Mouse (Mus musculus) myocyte (in vitro differentiated cells): ENCODE measurements around the gene Myo16.

ENCODE experiments used
- CEBPB ChIP-seq: IDR thresholded peaks from 2 replicates; pipeline ENCODE4 v1.6.1; 2011; ENCODE audit warnings: mild to moderate bottlenecking, moderate library complexity; ENCODE audit not compliant: poor library complexity, insufficient read depth, severe bottlenecking
- E2F4 ChIP-seq: IDR thresholded peaks from one replicate; pipeline ENCODE4 v1.6.1; 2011; ENCODE audit warnings: mild to moderate bottlenecking, control low read depth, moderate library complexity; ENCODE audit not compliant: insufficient read depth
- MAX ChIP-seq: IDR thresholded peaks from one replicate; pipeline ENCODE4 v1.6.1; 2011; ENCODE audit warnings: low read depth, mild to moderate bottlenecking, control low read depth
- MYOD1 ChIP-seq, 3 experiments: IDR thresholded peaks; one replicate each; pipeline ENCODE4 v1.6.1; 2011; ENCODE audit warnings: control low read depth in 2 of 3, low read depth in 2 of 3, mild to moderate bottlenecking in 2 of 3, moderate library complexity in 1 of 3; ENCODE audit not compliant: insufficient read length in 2 of 3, control insufficient read depth in 1 of 3
- MYOG ChIP-seq, 3 experiments: IDR thresholded peaks; one replicate each; pipeline ENCODE4 v1.6.1; 2011; ENCODE audit warnings: control low read depth in 2 of 3, low read depth in 2 of 3, mild to moderate bottlenecking in 2 of 3; ENCODE audit not compliant: insufficient read length in 2 of 3, control insufficient read depth in 1 of 3, insufficient read depth in 1 of 3
- POLR2A ChIP-seq: IDR thresholded peaks from one replicate; pipeline ENCODE4 v1.6.1; 2011; ENCODE audit warnings: low read depth, mild to moderate bottlenecking, control low read depth, moderate library complexity; ENCODE audit not compliant: insufficient read length
- POLR2AphosphoS2 ChIP-seq: IDR thresholded peaks from one replicate; pipeline ENCODE4 v1.6.1; 2011; ENCODE audit warnings: low read depth, control low read depth; ENCODE audit not compliant: insufficient read length
- REST ChIP-seq: IDR thresholded peaks from one replicate; pipeline ENCODE4 v1.6.1; 2011; ENCODE audit warnings: mild to moderate bottlenecking, control low read depth, moderate library complexity; ENCODE audit not compliant: insufficient read depth, insufficient read length
- SRF ChIP-seq: IDR thresholded peaks from one replicate; pipeline ENCODE4 v1.6.1; 2011; ENCODE audit warnings: low read depth; ENCODE audit not compliant: control insufficient read depth, insufficient read length
- TCF12 ChIP-seq: IDR thresholded peaks from one replicate; pipeline ENCODE4 v1.6.1; 2011; ENCODE audit warnings: mild to moderate bottlenecking, control low read depth; ENCODE audit not compliant: poor library complexity, insufficient read depth, severe bottlenecking
- TCF3 ChIP-seq: IDR thresholded peaks from one replicate; pipeline ENCODE4 v1.6.1; 2011; ENCODE audit warnings: low read depth, control low read depth; ENCODE audit not compliant: insufficient read length
- USF1 ChIP-seq: IDR thresholded peaks from one replicate; pipeline ENCODE4 v1.6.1; 2011; ENCODE audit warnings: low read depth, mild to moderate bottlenecking, control low read depth, moderate library complexity

GRCm38 (mm10) chr8:10596353-10596752, 442.6 kb downstream of the Myo16 start:
- TF ChIP-seq TCF12 (no peak), MYOD1 (IDR thresholded peaks at IDR 0.05; ENCODE audit: control insufficient read depth in 1 of 3, insufficient read length in 2 of 3, low read depth in 2 of 3) (no peak), E2F4 (no peak), MAX (no peak), POLR2A (no peak), POLR2AphosphoS2 (no peak), USF1 (no peak), REST (no peak), SRF (no peak), MYOG (IDR thresholded peaks at IDR 0.05; ENCODE audit: control insufficient read depth in 1 of 3, insufficient read depth in 1 of 3, insufficient read length in 2 of 3, low read depth in 2 of 3) (no peak), TCF3 (no peak), CEBPB (no peak)
